Mouse (Mus musculus): Measurements from ENCODE around the gene Ehd3. TPM values are rescaled to one million over a fixed set of nuclear protein-coding genes. Genes with fewer than 3 reads are reported as not detected.

Gene Ehd3
- total RNA-seq, 2 experiments from 2014 or later: 0.26 to 0.31 TPM

GRCm38 (mm10) chr17:73879262-73879916, 75.5 kb downstream of the Ehd3 start:
- ATAC-seq (replicated peaks; ENCODE audit: poor library complexity, severe bottlenecking): no peak

GRCm38 (mm10) chr17:73880286-73880685, 76.4 kb downstream of the Ehd3 start:
- ATAC-seq (replicated peaks; ENCODE audit: poor library complexity, severe bottlenecking): no peak

GRCm38 (mm10) chr17:73881295-73881694, 77.4 kb downstream of the Ehd3 start:
- ATAC-seq (replicated peaks; ENCODE audit: poor library complexity, severe bottlenecking): no peak

Other genes with a start within 250 kb of the Ehd3 start
- gene Galnt14, start 93.7 kb upstream of the Ehd3 start, total RNA-seq (2014; fragmentation: Nextera tagmentation): not detected in 2 replicates
- gene Galnt14, start 93.7 kb upstream of the Ehd3 start, total RNA-seq (2017): 0.13 TPM in 1 of 2 replicates, not detected in the other
- 49.3 and 62.8 TPM in 2 replicates for gene Xdh, start 146.1 kb downstream of the Ehd3 start, total RNA-seq (2014; fragmentation: Nextera tagmentation)
- 26.5 and 35.5 TPM in 2 replicates for gene Xdh, start 146.1 kb downstream of the Ehd3 start, total RNA-seq (2017)
- not detected in 2 replicates for gene Srd5a2, start 243.8 kb downstream of the Ehd3 start, total RNA-seq (2014; fragmentation: Nextera tagmentation)
- not detected in 2 replicates for gene Srd5a2, start 243.8 kb downstream of the Ehd3 start, total RNA-seq (2017)